Comparison of ENCODE assay signal across 8 mouse cellular contexts in genomic region chr4:43631956-43632920, GRCm38 (mm10). TPM values are rescaled to one million over a fixed set of nuclear protein-coding genes. Genes with fewer than 3 reads are reported as not detected.
DNase-seq lines count a peak whose midpoint lies in the region; ATAC-seq and TF ChIP-seq lines count a peak whose summit lies in the region.

No protein-coding gene starts in this region.

- WGBS in heart, postnatal 0 days = 56% methylated on average over 42 of the region's 42 CpGs
- 43% methylated on average over 42 of the region's 42 CpGs for WGBS in limb, embryonic 11.5 days

- H3K4me2 ChIP-seq in heart, postnatal 0 days (ENCODE audit: low read depth, low read length) = peak overlapping the region; percentile 90
- H3K4me2 ChIP-seq in limb, embryonic 11.5 days (ENCODE audit: low read depth, severe bottlenecking) = peak overlapping the region; percentile 90

- peak overlapping the region; percentile 91 for H3K9ac ChIP-seq in heart, postnatal 0 days (replicated peaks; ENCODE audit: low read depth, low read length)
- H3K9ac ChIP-seq in limb, embryonic 11.5 days (ENCODE audit: low read length) = peak overlapping the region; percentile 89

- ATAC-seq in heart, postnatal 0 days (ENCODE audit: insufficient read depth, low read depth) = 0 out of 2 replicates have a peak, but pooled peaks have one; percentile 1
- ATAC-seq in limb, embryonic 11.5 days (ENCODE audit: insufficient number of reproducible peaks, low FRiP score, low TSS enrichment, low read depth) = no peak

- H3K36me3 ChIP-seq in heart, postnatal 0 days (replicated peaks; ENCODE audit: control insufficient read depth, insufficient read depth, low read length) = no peaks in the 10 kb centered on the region
- H3K36me3 ChIP-seq in limb, embryonic 11.5 days (ENCODE audit: control insufficient read depth, insufficient read depth, low read length) = no peaks in the 10 kb centered on the region

- no peaks in the 10 kb centered on the region for H3K27me3 ChIP-seq in heart, postnatal 0 days (ENCODE audit: control insufficient read depth, insufficient read depth, low read length)
- H3K27me3 ChIP-seq in limb, embryonic 11.5 days (ENCODE audit: control insufficient read depth, insufficient read depth, low read length) = peaks cover 5% of the 10 kb centered on the region; the same call in 1 of the 2 replicates

- DNase-seq in embryo, embryonic 9.5 days (ENCODE audit: extremely low spot score) = peak; percentile 3
- no peak for DNase-seq in embryo, embryonic 10.5 days (ENCODE audit: low spot score)
- peak; percentile 21 to 61 for DNase-seq in urinary bladder, postnatal 4 days (ENCODE audit: low spot score in 2 of 2)
- no peak for DNase-seq in urinary bladder, postnatal 25 days (ENCODE audit: low spot score)
- DNase-seq in heart, postnatal 0 days (ENCODE audit: low spot score) = no peak
- peak; percentile 33 for DNase-seq in limb, embryonic 11.5 days (ENCODE audit: low spot score)
- peak; percentile 16 for DNase-seq in retina, embryonic 14.5 days (ENCODE audit: low spot score)
- DNase-seq in thymus, postnatal 4 days = no peak

- H3K9me3 ChIP-seq in heart, postnatal 0 days (replicated peaks; ENCODE audit: control insufficient read depth, low read length) = no peaks in the 10 kb centered on the region
- no peaks in the 10 kb centered on the region for H3K9me3 ChIP-seq in limb, embryonic 11.5 days (ENCODE audit: control insufficient read depth, low read length)

- peak overlapping the region; percentile 76 for H3K4me3 ChIP-seq in heart, postnatal 0 days (ENCODE audit: low read depth, low read length)
- peak overlapping the region; percentile 53 for H3K4me3 ChIP-seq in limb, embryonic 11.5 days (ENCODE audit: low read depth, low read length)

- peaks cover 15% of the 10 kb centered on the region; the same call in 1 of the 2 replicates for H3K4me1 ChIP-seq in heart, postnatal 0 days (ENCODE audit: control insufficient read depth, insufficient read depth)
- peaks cover 12% of the 10 kb centered on the region for H3K4me1 ChIP-seq in limb, embryonic 11.5 days (ENCODE audit: control insufficient read depth, insufficient read depth, low read length)

- H3K27ac ChIP-seq in heart, postnatal 0 days (ENCODE audit: low read depth) = peak overlapping the region; percentile 86
- H3K27ac ChIP-seq in limb, embryonic 11.5 days (replicated peaks; ENCODE audit: low read depth, low read length) = no peak overlapping the region

- TF ChIP-seq CTCF in heart, postnatal 0 days (IDR thresholded peaks at IDR 0.05; ENCODE audit: low read depth) = no peak

- TF ChIP-seq EP300 in heart, postnatal 0 days (IDR thresholded peaks at IDR 0.05; ENCODE audit: low read depth) = no peak

RNA-seq across cellular contexts. Expression of gene Npr2, which starts 0.5 kb away (rescaled TPM):
- total RNA-seq in heart, postnatal 0 days (2014; rRNA removed; ENCODE audit: low replicate concordance) = 17.7 and 23.1 TPM in 2 replicates
- 6.6 and 6.9 TPM in 2 replicates for polyA plus RNA-seq in heart, postnatal 0 days (2015; fragmentation: Nextera tagmentation; extraction: Ambion mirVana)
- 7.9 and 8.1 TPM in 2 replicates for polyA plus RNA-seq in limb, embryonic 11.5 days (2014; fragmentation: Nextera tagmentation; extraction: Ambion mirVana)

RNA-seq across cellular contexts. Expression of gene Spag8, which starts 21.2 kb away (rescaled TPM):
- not detected in 2 replicates for total RNA-seq in heart, postnatal 0 days (2014; rRNA removed; ENCODE audit: low replicate concordance)
- polyA plus RNA-seq in heart, postnatal 0 days (2015; fragmentation: Nextera tagmentation; extraction: Ambion mirVana) = 0.44 and 0.62 TPM in 2 replicates
- polyA plus RNA-seq in limb, embryonic 11.5 days (2014; fragmentation: Nextera tagmentation; extraction: Ambion mirVana) = 0.89 and 1.1 TPM in 2 replicates

RNA-seq across cellular contexts. Expression of gene Hint2, which starts 24.0 kb away (rescaled TPM):
- total RNA-seq in heart, postnatal 0 days (2014; rRNA removed; ENCODE audit: low replicate concordance) = 358 and 378 TPM in 2 replicates
- 322 and 361 TPM in 2 replicates for polyA plus RNA-seq in heart, postnatal 0 days (2015; fragmentation: Nextera tagmentation; extraction: Ambion mirVana)
- polyA plus RNA-seq in limb, embryonic 11.5 days (2014; fragmentation: Nextera tagmentation; extraction: Ambion mirVana) = 71.4 and 73.9 TPM in 2 replicates

RNA-seq across cellular contexts. Expression of gene Tmem8b, which starts 36.5 kb away (rescaled TPM):
- 9.6 and 24.9 TPM in 2 replicates for total RNA-seq in heart, postnatal 0 days (2014; rRNA removed; ENCODE audit: low replicate concordance)
- polyA plus RNA-seq in heart, postnatal 0 days (2015; fragmentation: Nextera tagmentation; extraction: Ambion mirVana) = 4.5 and 4.9 TPM in 2 replicates
- 2.7 and 2.8 TPM in 2 replicates for polyA plus RNA-seq in limb, embryonic 11.5 days (2014; fragmentation: Nextera tagmentation; extraction: Ambion mirVana)

RNA-seq across cellular contexts. Expression of gene Fam221b, which starts 36.7 kb away (rescaled TPM):
- total RNA-seq in heart, postnatal 0 days (2014; rRNA removed; ENCODE audit: low replicate concordance) = not detected in 2 replicates
- polyA plus RNA-seq in heart, postnatal 0 days (2015; fragmentation: Nextera tagmentation; extraction: Ambion mirVana) = 3.6 and 4.0 TPM in 2 replicates
- polyA plus RNA-seq in limb, embryonic 11.5 days (2014; fragmentation: Nextera tagmentation; extraction: Ambion mirVana) = 2.6 and 3.0 TPM in 2 replicates

Comparison
In these comparisons a context has a peak if more than half of its experiments do, and no peak if none do; other contexts are left out.
1. DNase-seq: peak in embryo, embryonic 9.5 days (single experiment), urinary bladder, postnatal 4 days (2 of 2), limb, embryonic 11.5 days (single experiment) and retina, embryonic 14.5 days (single experiment); none in embryo, embryonic 10.5 days (single experiment), urinary bladder, postnatal 25 days (single experiment), heart, postnatal 0 days (single experiment) and thymus, postnatal 4 days (single experiment).